Mouse (Mus musculus) testis, adult 2 months (tissue): ENCODE data around the gene Sept14. TPM values are rescaled to one million over a fixed set of nuclear protein-coding genes. Genes with fewer than 3 reads are reported as not detected.

Experiments used
- H3K27ac ChIP-seq: fragments of 200-500 bp; 2 replicates; pipeline ENCODE4 v1.5.1; 2012; ENCODE audit warnings: low read depth, low read length; ENCODE audit not compliant: control insufficient read depth, insufficient read depth
- H3K27me3 ChIP-seq: fragments of 200-500 bp; 2 replicates; pipeline ENCODE4 v1.6.1; 2012; ENCODE audit warnings: mild to moderate bottlenecking, low read length, moderate library complexity; ENCODE audit not compliant: control insufficient read depth, insufficient read depth
- H3K36me3 ChIP-seq: fragments of 200-500 bp; 2 replicates; pipeline ENCODE4 v1.6.1; 2012; ENCODE audit warnings: mild to moderate bottlenecking, low read length; ENCODE audit not compliant: control insufficient read depth, insufficient read depth
- H3K4me1 ChIP-seq: fragments of 200-500 bp; 2 replicates; pipeline ENCODE4 v1.6.1; 2012; ENCODE audit warnings: low read length; ENCODE audit not compliant: control insufficient read depth, insufficient read depth
- H3K4me3 ChIP-seq: fragments of 200-500 bp; 2 replicates; pipeline ENCODE4 v1.5.1; 2012; ENCODE audit warnings: low read depth, mild to moderate bottlenecking, low read length, moderate library complexity, mixed read lengths; ENCODE audit not compliant: control insufficient read depth
- CTCF ChIP-seq: fragments of 200-500 bp; IDR thresholded peaks from 2 replicates; pipeline ENCODE4 v1.5.1; 2012; ENCODE audit warnings: low read depth, mild to moderate bottlenecking, inconsistent platforms, low read length, moderate library complexity; ENCODE audit not compliant: control insufficient read depth, insufficient read depth, insufficient replicate concordance
- POLR2A ChIP-seq: fragments of 200-500 bp; IDR thresholded peaks from 2 replicates; pipeline ENCODE4 v1.6.1; 2012; ENCODE audit warnings: low read depth, mild to moderate bottlenecking, inconsistent platforms, low read length, moderate library complexity; ENCODE audit not compliant: control insufficient read depth
- polyA plus RNA-seq: library from polyadenylated mRNA; depleted of rRNA; stranded (reverse); fragments of >200 nt; gene quantifications from 2 replicates; pipeline ENCODE4 v1.2.3, GENCODE M21; 2012

The Sept14 gene
- polyA plus RNA-seq, 1 experiment: 10.6 TPM

GRCm38 (mm10) chr5:129729286-129729685 is 21.0 kb upstream of the Sept14 start:
- Histone ChIP-seq H3K4me1 (no peaks in the 10 kb centered on the region; the same call in none of the 2 replicates), H3K27ac (no peak overlapping the region; the same call in 1 of the 2 replicates)

DNA sequence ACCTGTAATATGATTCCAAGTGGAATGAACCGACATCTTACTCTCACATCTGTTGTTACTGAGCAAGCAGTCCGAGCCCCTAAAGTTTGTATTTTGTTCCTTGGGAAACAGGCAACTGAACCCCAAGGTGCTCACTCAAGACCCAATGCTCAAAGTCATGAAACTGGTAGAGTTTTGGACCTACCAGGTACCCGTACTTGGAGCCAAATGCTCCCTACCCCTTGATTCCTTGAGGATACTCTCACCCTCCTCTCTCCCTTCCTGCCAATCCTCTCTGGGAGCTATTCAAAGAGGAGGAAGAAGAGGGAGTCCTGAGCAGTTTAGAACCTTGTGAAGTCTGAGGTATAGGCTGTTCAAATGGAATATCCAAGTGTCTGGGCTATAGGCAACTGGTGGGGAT is 18.5 kb upstream of the Sept14 start:
- Histone ChIP-seq H3K27ac (no peak overlapping the region), H3K4me1 (peaks cover 4% of the 10 kb centered on the region), H3K27me3 (no peaks in the 10 kb centered on the region), H3K4me3 (no peak overlapping the region), H3K36me3 (no peaks in the 10 kb centered on the region)
- TF ChIP-seq CTCF: no peak
- TF ChIP-seq POLR2A: no peak

More at GRCm38 (mm10) chr5:129729286-129729685, 21.0 kb upstream of the Sept14 start:
- Histone ChIP-seq H3K4me3 (no peak overlapping the region), H3K27me3 (no peaks in the 10 kb centered on the region), H3K36me3 (no peaks in the 10 kb centered on the region)
- TF ChIP-seq POLR2A: no peak

DNA sequence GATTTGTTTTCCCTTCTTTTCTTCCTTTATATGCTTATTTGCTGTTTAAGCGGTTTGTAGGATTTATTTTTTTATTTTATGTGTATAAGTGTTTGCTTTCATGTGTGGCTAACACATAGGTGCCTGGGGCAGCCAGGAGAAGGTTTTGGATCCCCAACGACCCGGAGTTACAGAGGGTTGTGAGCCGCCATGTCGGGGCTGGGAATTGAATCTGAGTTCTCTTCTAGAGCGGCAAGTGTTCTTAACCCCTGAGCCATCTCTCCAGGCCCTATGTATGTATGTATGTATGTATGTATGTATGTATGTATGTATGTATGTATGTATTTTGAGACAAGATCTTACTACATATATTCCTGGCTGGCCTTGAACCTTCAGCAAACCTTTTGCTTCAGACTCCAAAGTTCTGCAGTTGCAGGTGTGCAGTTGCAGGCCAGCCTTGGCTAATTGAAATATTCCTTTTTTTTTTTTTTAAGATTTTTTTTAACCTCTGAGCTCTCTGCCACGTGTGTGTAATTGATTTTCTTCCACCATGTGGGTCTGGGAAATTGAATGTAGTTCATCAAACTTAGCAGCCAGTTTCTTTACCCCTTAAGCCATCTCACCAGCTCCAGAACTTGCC is 17.6 kb upstream of the Sept14 start:
- H3K27ac ChIP-seq: peak overlapping the region; percentile 89
- peaks cover 4% of the 10 kb centered on the region for H3K4me1 ChIP-seq

GRCm38 (mm10) chr5:129724834-129725773 is 16.8 kb upstream of the Sept14 start, which contains the start of gene Nipsnap2:
Gene Nipsnap2, plus strand, starts transcription at chr5:129725063.
- peaks cover 4% of the 10 kb centered on the region for H3K4me1 ChIP-seq
- peak within 1 kb of the TSS; percentile 91 for H3K4me3 ChIP-seq
- TF ChIP-seq POLR2A: peak; percentile 75
- peak; percentile 100 for TF ChIP-seq CTCF
- H3K36me3 ChIP-seq: no peaks in the 10 kb centered on the region
- H3K27me3 ChIP-seq: no peaks in the 10 kb centered on the region
- peak within 1 kb of the TSS; percentile 89 for H3K27ac ChIP-seq

More for the DNA sequence above, 17.6 kb upstream of the Sept14 start:
- Histone ChIP-seq H3K4me3 (peak overlapping the region; percentile 91), H3K27me3 (no peaks in the 10 kb centered on the region), H3K36me3 (no peaks in the 10 kb centered on the region)
- TF ChIP-seq POLR2A: no peak
- TF ChIP-seq CTCF: no peak

- Histone ChIP-seq H3K27ac (peak overlapping the region; percentile 89; the same call in 1 of the 2 replicates), H3K27me3 (no peaks in the 10 kb centered on the region), H3K36me3 (no peaks in the 10 kb centered on the region), H3K4me1 (peaks cover 4% of the 10 kb centered on the region), H3K4me3 (peak overlapping the region; percentile 91; the same call in 1 of the 2 replicates)
- TF ChIP-seq CTCF: no peak
- TF ChIP-seq POLR2A: no peak
These were observed 16.0 kb upstream of the Sept14 start for GRCm38 (mm10) chr5:129724268-129724667.

GRCm38 (mm10) chr5:129720176-129720575 is 11.9 kb upstream of the Sept14 start:
- TF ChIP-seq POLR2A: no peak
- no peak for TF ChIP-seq CTCF
- Histone ChIP-seq H3K4me3 (no peak overlapping the region), H3K27me3 (no peaks in the 10 kb centered on the region), H3K27ac (no peak overlapping the region), H3K4me1 (peaks cover 4% of the 10 kb centered on the region), H3K36me3 (peaks cover 1% of the 10 kb centered on the region; the same call in 1 of the 2 replicates)

DNA sequence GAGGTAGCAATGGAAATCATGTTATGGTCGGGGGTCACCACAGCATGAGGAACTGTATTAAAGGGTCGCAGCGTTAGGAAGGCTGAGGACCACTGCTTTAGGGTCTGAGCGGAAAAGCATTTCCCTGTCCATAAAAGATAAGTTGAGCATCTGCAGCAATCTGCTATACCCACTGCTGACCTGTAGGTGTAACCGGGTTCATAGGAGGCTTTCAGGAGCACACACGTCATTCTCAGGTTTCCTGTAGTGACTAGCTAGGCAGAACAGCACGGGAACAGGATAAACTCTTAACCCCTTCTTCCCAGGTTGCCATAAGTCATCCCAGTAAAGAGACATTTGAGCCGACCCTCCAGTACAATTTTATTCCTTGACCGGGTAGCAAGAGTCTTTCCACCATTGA is 8.7 kb upstream of the Sept14 start:
- Histone ChIP-seq H3K4me3 (no peak overlapping the region), H3K36me3 (peaks cover 1% of the 10 kb centered on the region; the same call in 1 of the 2 replicates), H3K27ac (no peak overlapping the region), H3K4me1 (no peaks in the 10 kb centered on the region), H3K27me3 (no peaks in the 10 kb centered on the region)
- no peak for TF ChIP-seq CTCF
